Mouse (Mus musculus) c-Kit-positive CD71-negative TER-119-negative erythroid progenitor cells, embryonic 14.5 days (primary cell): ENCODE measurements around the gene Iqce.

Source experiments
- DNase-seq: peaks from one replicate; pipeline ENCODE4 v3.0.0-alpha.2; 2013; ENCODE audit warnings: low read depth

The Iqce gene

GRCm38 (mm10) chr5:140661427-140661826 lies 40.8 kb downstream of the Iqce start:
- no peak for DNase-seq

- no peak for DNase-seq
Measured at GRCm38 (mm10) chr5:140660398-140660797, 41.8 kb downstream of the Iqce start.

- DNase-seq, result no peak
Measured at GRCm38 (mm10) chr5:140659607-140660272, 42.4 kb downstream of the Iqce start.

- no peak for DNase-seq
Measured at GRCm38 (mm10) chr5:140654096-140654845, 47.9 kb downstream of the Iqce start.

GRCm38 (mm10) chr5:140652587-140652986 lies 49.6 kb downstream of the Iqce start:
- DNase-seq, result no peak

GRCm38 (mm10) chr5:140651231-140651630 lies 50.9 kb downstream of the Iqce start:
- no peak for DNase-seq

GRCm38 (mm10) chr5:140649881-140650414 lies 52.2 kb downstream of the Iqce start:
- DNase-seq, result no peak

- peak; percentile 89 for DNase-seq
Measured at GRCm38 (mm10) chr5:140649101-140649667, 53.0 kb downstream of the Iqce start.

GRCm38 (mm10) chr5:140648519-140649100 lies 53.6 kb downstream of the Iqce start, which contains the start of gene Ttyh3:
TSS of gene Ttyh3 (minus strand) at chr5:140649031.
- no peak for DNase-seq

GRCm38 (mm10) chr5:140647821-140648518 lies 54.2 kb downstream of the Iqce start:
- no peak for DNase-seq

- no peak for DNase-seq
Measured at GRCm38 (mm10) chr5:140647031-140647760, 55.0 kb downstream of the Iqce start.

- DNase-seq, result no peak
Measured at GRCm38 (mm10) chr5:140646171-140646570, 56.0 kb downstream of the Iqce start.

- no peak for DNase-seq
Measured at GRCm38 (mm10) chr5:140645454-140645853, 56.7 kb downstream of the Iqce start.

- peak; percentile 60 for DNase-seq
Measured at GRCm38 (mm10) chr5:140644702-140645201, 57.4 kb downstream of the Iqce start.

GRCm38 (mm10) chr5:140644263-140644662 lies 57.9 kb downstream of the Iqce start:
- DNase-seq, result no peak

- peak; percentile 52 for DNase-seq
Measured at GRCm38 (mm10) chr5:140642076-140642475, 60.1 kb downstream of the Iqce start.

- no peak for DNase-seq
Measured at GRCm38 (mm10) chr5:140641254-140641928, 60.8 kb downstream of the Iqce start.

- DNase-seq, result no peak
Measured at GRCm38 (mm10) chr5:140640812-140641211, 61.4 kb downstream of the Iqce start.

GRCm38 (mm10) chr5:140639871-140640270 lies 62.3 kb downstream of the Iqce start:
- no peak for DNase-seq

GRCm38 (mm10) chr5:140639312-140639711 lies 62.9 kb downstream of the Iqce start:
- no peak for DNase-seq
